Mouse (Mus musculus): ENCODE results near the gene Tmem235. TPM values are rescaled to one million over a fixed set of nuclear protein-coding genes. Genes with fewer than 3 reads are reported as not detected.
"Not testable (repeated sequence)": the region's sequence is repeated elsewhere in the genome, so short reads cannot be mapped to it uniquely, and the experiment has no call there.

Gene Tmem235
- not detected in 2 replicates for total RNA-seq (2014; rRNA removed)
- not detected in 2 replicates for polyA plus RNA-seq (2012; rRNA removed)

GRCm38 (mm10) chr11:117860601-117861000, at the start of gene Tmem235:
Tmem235 (plus strand) TSS chr11:117860752.
- no peak within 1 kb of the TSS for H3K4me3 ChIP-seq (ENCODE audit: insufficient read depth, low read depth, low read length)
- DNase-seq (ENCODE audit: extremely low read depth, low read depth, low spot score), result no peak

DNA sequence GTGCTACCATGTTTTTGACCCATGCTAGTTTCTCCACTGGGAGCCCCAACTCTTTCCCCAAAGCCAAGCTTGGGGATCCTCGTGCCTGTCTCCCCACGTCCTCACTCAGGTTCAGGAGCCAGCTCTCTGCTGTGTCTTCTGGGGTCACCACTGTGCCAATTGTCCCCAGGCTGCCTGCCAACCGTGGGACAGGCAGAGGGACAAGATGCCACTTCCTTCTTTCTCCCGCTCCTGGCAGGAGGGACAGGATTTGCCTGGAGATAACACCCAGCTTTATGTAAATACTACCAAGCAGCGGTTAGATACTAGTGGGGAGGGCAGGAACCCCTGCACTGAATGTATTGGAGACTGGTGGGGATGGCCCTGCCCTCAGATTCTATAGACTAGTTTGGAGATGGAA, 46.7 kb upstream of the Tmem235 start:
- Histone ChIP-seq H3K4me1 (ENCODE audit: control insufficient read depth, insufficient read depth, low read length) (peaks cover 11% of the 10 kb centered on the region; the same call in 1 of the 2 replicates), H3K27ac (replicated peaks; ENCODE audit: insufficient read depth, low read depth, low read length) (no peak overlapping the region), H3K4me3 (ENCODE audit: insufficient read depth, low read depth, low read length) (no peak overlapping the region), H3K79me2 (ENCODE audit: control insufficient read depth, insufficient read depth, low read length) (peaks cover 27% of the 10 kb centered on the region), H3K36me3 (ENCODE audit: control insufficient read depth, insufficient read depth, low read length) (peaks cover 4% of the 10 kb centered on the region; the same call in 1 of the 2 replicates), H3K27me3 (ENCODE audit: control insufficient read depth, insufficient read depth, low read length) (no peaks in the 10 kb centered on the region), H3K9ac (ENCODE audit: low read depth, low read length) (no peak overlapping the region)
- DNase-seq (ENCODE audit: extremely low read depth, low read depth, low spot score), result no peak
- WGBS, result 11% methylated on average over 5 of the region's 5 CpGs
- TF ChIP-seq POLR2A (IDR thresholded peaks at IDR 0.05; ENCODE audit: extremely low read depth, insufficient read depth, low read length), result no peak
- no peak for TF ChIP-seq CTCF (IDR thresholded peaks at IDR 0.05; ENCODE audit: low read depth, low read length)

More at GRCm38 (mm10) chr11:117860601-117861000, at the start of gene Tmem235:
- H3K79me2 ChIP-seq (ENCODE audit: control insufficient read depth, insufficient read depth, low read length), result no peaks in the 10 kb centered on the region
- WGBS, result 15% methylated on average over 23 of the region's 23 CpGs
- no peak within 1 kb of the TSS for H3K9ac ChIP-seq (ENCODE audit: low read depth, low read length)
- H3K4me1 ChIP-seq (ENCODE audit: control insufficient read depth, insufficient read depth, low read length), result no peaks in the 10 kb centered on the region
- H3K27me3 ChIP-seq (ENCODE audit: control insufficient read depth, insufficient read depth, low read length), result peaks cover 4% of the 10 kb centered on the region; the same call in 1 of the 2 replicates
- no peak within 1 kb of the TSS for H3K27ac ChIP-seq (replicated peaks; ENCODE audit: insufficient read depth, low read depth, low read length)
- no peaks in the 10 kb centered on the region for H3K36me3 ChIP-seq (ENCODE audit: control insufficient read depth, insufficient read depth, low read length)
- no peak for TF ChIP-seq POLR2A (IDR thresholded peaks at IDR 0.05; ENCODE audit: extremely low read depth, insufficient read depth, low read length)
- no peak for TF ChIP-seq CTCF (IDR thresholded peaks at IDR 0.05; ENCODE audit: low read depth, low read length)

DNA sequence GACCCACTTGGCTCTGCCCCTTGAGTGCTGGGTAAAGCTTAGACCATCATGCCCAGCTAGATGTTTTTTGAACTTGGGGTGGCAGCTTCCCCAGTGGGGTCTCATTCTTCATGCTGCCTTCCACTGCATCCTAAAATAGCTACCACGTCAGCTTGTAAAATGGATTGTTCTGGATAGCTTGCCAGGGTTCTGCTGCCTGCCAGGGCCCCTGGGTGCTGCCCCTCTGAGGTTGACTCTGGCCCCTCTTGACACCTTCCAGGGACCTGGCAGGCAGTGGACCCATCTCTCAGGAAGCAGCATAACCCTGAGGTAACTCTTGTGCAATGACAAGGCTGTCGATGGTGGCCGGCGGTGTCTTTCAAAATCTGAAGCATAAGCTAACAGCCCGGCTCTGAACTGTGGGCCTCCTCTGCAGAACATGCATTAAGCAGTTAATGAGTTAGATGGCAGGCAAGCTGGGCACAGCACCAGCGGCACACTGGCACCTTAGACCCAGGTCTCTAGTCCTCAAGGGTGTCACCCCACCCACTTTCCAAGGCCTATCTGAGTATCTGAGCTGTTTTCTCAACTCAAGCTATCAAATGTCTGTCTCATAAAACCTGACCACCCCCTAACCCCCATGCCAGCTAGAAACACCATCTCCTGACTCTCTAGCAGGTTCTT, 45.7 kb upstream of the Tmem235 start:
- DNase-seq (ENCODE audit: extremely low read depth, low read depth, low spot score), result no peak
- 30% methylated on average over 6 of the region's 6 CpGs for WGBS
- Histone ChIP-seq H3K79me2 (ENCODE audit: control insufficient read depth, insufficient read depth, low read length) (peaks cover 27% of the 10 kb centered on the region), H3K9ac (ENCODE audit: low read depth, low read length) (no peak overlapping the region), H3K4me3 (ENCODE audit: insufficient read depth, low read depth, low read length) (no peak overlapping the region), H3K36me3 (ENCODE audit: control insufficient read depth, insufficient read depth, low read length) (peaks cover 4% of the 10 kb centered on the region; the same call in 1 of the 2 replicates), H3K27ac (replicated peaks; ENCODE audit: insufficient read depth, low read depth, low read length) (no peak overlapping the region), H3K27me3 (ENCODE audit: control insufficient read depth, insufficient read depth, low read length) (no peaks in the 10 kb centered on the region), H3K4me1 (ENCODE audit: control insufficient read depth, insufficient read depth, low read length) (peaks cover 14% of the 10 kb centered on the region)
- TF ChIP-seq CTCF (IDR thresholded peaks at IDR 0.05; ENCODE audit: low read depth, low read length), result no peak
- no peak for TF ChIP-seq POLR2A (IDR thresholded peaks at IDR 0.05; ENCODE audit: extremely low read depth, insufficient read depth, low read length)

DNA sequence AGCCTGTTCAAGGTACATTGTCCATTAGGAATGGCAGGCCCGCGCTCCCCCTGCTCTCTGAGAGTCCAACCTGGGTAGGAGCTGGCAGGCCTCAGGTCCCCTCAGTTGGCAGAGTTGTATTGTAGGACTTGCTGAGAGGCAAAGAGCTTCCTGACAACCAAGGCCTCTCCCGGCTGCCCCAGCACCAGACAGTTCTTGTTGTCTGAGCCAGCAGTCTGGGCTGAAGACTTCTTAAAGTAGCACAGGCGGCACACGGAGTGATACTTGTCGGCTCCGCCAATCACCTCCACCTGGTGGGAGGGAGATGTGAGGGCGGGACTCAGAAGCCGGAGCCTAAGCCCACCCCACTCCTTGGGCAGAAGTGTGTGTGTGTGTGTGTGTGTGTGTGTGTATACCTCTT, 44.7 kb upstream of the Tmem235 start:
- not testable (repeated sequence) for H3K36me3 ChIP-seq (ENCODE audit: control insufficient read depth, insufficient read depth, low read length); H3K27ac ChIP-seq (replicated peaks; ENCODE audit: insufficient read depth, low read depth, low read length)
- H3K4me1 ChIP-seq (ENCODE audit: control insufficient read depth, insufficient read depth, low read length), result peaks cover 12% of the 10 kb centered on the region

DNA sequence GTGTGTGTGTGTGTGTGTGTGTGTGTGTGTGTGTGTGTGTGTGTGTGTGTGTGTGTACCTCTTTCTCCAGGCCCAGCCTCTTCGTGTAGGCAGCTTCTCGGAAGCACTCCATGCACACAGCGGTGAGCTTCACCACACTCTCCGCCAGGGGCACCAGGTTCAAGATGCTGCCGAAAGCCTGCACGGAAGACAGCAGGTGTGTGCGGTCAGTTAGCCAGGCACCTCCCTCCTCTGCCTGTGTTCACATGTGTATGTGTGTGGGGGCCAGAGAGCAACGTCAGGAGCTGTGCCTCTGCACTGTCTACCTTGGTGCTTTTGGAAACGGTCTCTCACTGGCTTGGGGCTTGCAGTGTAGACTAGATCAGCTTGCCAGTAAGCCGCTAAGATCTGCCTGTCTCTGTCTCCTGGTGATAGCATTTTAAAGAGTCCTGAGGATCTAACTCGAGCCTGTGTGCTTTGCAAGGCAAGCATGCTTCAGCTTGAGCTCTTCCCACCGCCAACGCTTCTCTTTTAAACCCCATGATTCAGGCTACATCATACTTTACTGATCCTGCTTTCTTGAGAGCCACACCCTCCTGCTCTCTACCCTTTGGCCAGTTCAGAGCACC, 44.1 kb upstream of the Tmem235 start:
- DNase-seq (ENCODE audit: extremely low read depth, low read depth, low spot score), result no peak
- Histone ChIP-seq H3K4me1 (ENCODE audit: control insufficient read depth, insufficient read depth, low read length) (peaks cover 9% of the 10 kb centered on the region), H3K9ac (ENCODE audit: low read depth, low read length) (no peak overlapping the region), H3K4me3 (ENCODE audit: insufficient read depth, low read depth, low read length) (no peak overlapping the region), H3K36me3 (ENCODE audit: control insufficient read depth, insufficient read depth, low read length) (peaks cover 4% of the 10 kb centered on the region; the same call in 1 of the 2 replicates), H3K79me2 (ENCODE audit: control insufficient read depth, insufficient read depth, low read length) (peaks cover 19% of the 10 kb centered on the region), H3K27ac (replicated peaks; ENCODE audit: insufficient read depth, low read depth, low read length) (no peak overlapping the region), H3K27me3 (ENCODE audit: control insufficient read depth, insufficient read depth, low read length) (no peaks in the 10 kb centered on the region)
- WGBS, result 86% methylated on average over 13 of the region's 13 CpGs
- TF ChIP-seq CTCF (IDR thresholded peaks at IDR 0.05; ENCODE audit: low read depth, low read length) (no peak), POLR2A (IDR thresholded peaks at IDR 0.05; ENCODE audit: extremely low read depth, insufficient read depth, low read length) (no peak)

More for the DNA sequence above, 44.7 kb upstream of the Tmem235 start:
- H3K4me3 ChIP-seq (ENCODE audit: insufficient read depth, low read depth, low read length); DNase-seq (ENCODE audit: extremely low read depth, low read depth, low spot score); H3K27me3 ChIP-seq (ENCODE audit: control insufficient read depth, insufficient read depth, low read length); H3K9ac ChIP-seq (ENCODE audit: low read depth, low read length): not testable (repeated sequence)
- 92% methylated on average over 9 of the region's 9 CpGs for WGBS
- H3K79me2 ChIP-seq (ENCODE audit: control insufficient read depth, insufficient read depth, low read length), result peaks cover 24% of the 10 kb centered on the region

DNA sequence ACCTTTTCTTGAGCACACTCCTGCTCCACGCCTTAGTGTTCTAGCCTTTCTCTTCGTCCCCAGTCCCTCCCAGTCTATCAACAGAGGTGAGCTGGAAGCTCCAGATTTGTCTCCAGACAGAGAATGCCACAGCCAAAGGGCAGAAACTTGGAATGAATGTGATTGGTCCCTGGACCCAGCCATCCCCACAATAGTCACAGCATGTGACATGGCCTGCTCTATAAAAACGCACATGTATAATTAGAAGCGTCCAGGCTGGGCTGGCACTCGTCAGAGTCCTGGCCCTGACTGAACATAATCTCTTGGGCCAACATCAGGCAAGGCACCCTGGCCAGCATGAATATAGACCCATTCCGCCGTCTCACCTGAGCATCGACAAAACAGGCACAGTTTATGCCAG, 41.5 kb upstream of the Tmem235 start:
- H3K27ac ChIP-seq (replicated peaks; ENCODE audit: insufficient read depth, low read depth, low read length), result 0 out of 2 replicates have a peak overlapping the region, but pooled peaks have one; percentile 9
- no peak overlapping the region for H3K9ac ChIP-seq (ENCODE audit: low read depth, low read length)
- 0 out of 2 replicates have a peak, but pooled peaks cover 4% of the 10 kb centered on the region for H3K79me2 ChIP-seq (ENCODE audit: control insufficient read depth, insufficient read depth, low read length)
- 20% methylated on average over 8 of the region's 8 CpGs for WGBS
- peaks cover 18% of the 10 kb centered on the region for H3K4me1 ChIP-seq (ENCODE audit: control insufficient read depth, insufficient read depth, low read length)
- H3K27me3 ChIP-seq (ENCODE audit: control insufficient read depth, insufficient read depth, low read length), result no peaks in the 10 kb centered on the region
- no peak overlapping the region for H3K4me3 ChIP-seq (ENCODE audit: insufficient read depth, low read depth, low read length)
- no peak for TF ChIP-seq CTCF (IDR thresholded peaks at IDR 0.05; ENCODE audit: low read depth, low read length)
- H3K36me3 ChIP-seq (ENCODE audit: control insufficient read depth, insufficient read depth, low read length), result peaks cover 4% of the 10 kb centered on the region; the same call in 1 of the 2 replicates
- peak; percentile 91 for DNase-seq (ENCODE audit: extremely low read depth, low read depth, low spot score)
